Mouse (Mus musculus) adrenal gland, postnatal 14 days (tissue): ENCODE measurements around the gene Gcsh. TPM values are rescaled to one million over a fixed set of nuclear protein-coding genes. Genes with fewer than 3 reads are reported as not detected.

Experiments
- DNase-seq: peaks from one replicate; pipeline ENCODE4 v3.0.0; 2021; ENCODE audit warnings: mixed read lengths
- total RNA-seq: library from RNA; stranded (reverse); gene quantifications from 2 replicates; pipeline ENCODE4 v1.2.3, GENCODE M21; 2021

Gene Gcsh
- total RNA-seq, 1 experiment from 2014 or later = 149 TPM

DNA sequence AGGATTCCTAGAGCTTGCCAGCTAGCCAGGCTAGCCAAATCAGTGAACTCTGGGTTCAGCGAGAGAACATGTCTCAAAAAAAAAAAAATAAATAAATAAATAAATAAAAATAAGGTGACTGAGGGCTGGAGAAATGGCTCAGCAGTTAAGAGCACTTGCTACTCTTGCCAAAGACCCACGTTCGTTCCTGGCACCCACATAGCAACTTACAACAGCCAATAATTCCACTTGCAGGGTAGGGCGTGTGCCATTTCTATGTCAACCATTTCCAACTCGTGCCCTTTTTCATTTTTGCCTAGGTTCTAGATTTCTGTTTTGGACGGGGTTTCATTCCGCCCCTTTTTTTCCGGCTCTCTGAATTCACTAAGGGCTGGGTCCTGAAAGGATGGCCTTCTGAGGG, 15.3 kb downstream of the Gcsh start:
- no peak for DNase-seq

- no peak for DNase-seq
These were observed 17.7 kb downstream of the Gcsh start for GRCm38 (mm10) chr8:116975606-116976005.

DNA sequence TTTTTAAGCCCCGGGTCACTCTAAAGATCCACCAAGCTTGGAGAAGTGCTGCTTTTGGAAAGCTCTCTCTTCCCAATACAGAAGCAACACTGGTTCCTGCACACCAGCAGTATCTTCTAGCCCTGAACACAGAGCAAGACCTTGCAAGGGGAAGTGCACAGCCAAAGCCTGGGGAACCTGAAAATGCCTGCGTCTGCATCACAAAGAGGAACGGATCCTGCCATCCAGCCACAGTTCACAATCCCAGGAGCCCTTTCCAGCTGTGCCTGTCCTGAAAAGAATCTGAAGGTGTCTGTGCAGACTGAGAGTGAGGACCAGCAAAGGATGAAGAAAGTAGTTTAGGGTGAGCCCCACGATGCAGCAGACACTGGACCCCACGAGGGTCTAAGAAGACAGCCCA, 18.3 kb downstream of the Gcsh start:
- no peak for DNase-seq

GRCm38 (mm10) chr8:116969531-116969930, 23.8 kb downstream of the Gcsh start:
- DNase-seq = no peak

DNA sequence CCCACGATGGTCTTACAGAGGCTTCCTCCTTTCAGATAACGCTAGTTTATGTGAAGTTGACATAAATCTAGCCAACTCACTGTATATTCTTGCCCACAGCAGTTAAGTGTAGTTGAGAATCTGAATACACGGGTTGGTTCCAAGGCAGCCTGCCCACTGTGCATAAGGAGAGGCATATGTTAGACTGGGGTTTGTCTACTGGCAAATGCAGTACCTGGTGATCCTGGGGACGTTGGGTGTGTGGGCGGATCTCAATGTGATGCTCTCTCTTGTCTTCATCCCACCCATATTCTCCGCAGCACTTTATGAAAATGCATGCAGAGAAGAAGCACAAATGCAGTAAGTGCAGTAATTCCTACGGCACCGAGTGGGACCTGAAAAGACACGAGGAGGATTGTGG, 38.9 kb downstream of the Gcsh start:
- DNase-seq = no peak

DNA sequence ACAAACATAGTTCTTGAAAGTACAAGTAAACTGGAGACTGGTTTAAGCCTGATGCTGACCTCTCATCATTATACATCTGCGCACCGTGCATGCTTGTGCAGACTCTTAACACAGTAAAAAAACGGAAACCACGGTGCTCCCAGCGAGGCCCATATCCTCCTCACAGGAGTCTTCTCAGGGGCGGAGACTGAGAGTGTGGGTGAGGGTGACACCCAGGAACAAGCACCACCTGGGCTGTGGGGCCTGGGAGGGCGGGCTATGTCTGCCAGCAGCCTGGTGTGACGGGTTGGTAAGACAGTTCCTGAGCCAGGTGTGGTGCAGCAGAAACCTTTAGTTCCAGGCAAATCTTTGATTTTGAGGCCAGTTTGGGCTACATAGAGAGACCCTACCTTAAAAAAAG, 40.9 kb downstream of the Gcsh start:
- DNase-seq = no peak

- no peak for DNase-seq
These were observed 41.6 kb downstream of the Gcsh start for GRCm38 (mm10) chr8:116951778-116952177.

- DNase-seq = peak; percentile 24
These were observed 42.0 kb downstream of the Gcsh start for GRCm38 (mm10) chr8:116951369-116951768.

GRCm38 (mm10) chr8:116947589-116947988, 45.7 kb downstream of the Gcsh start:
- DNase-seq = no peak

DNA sequence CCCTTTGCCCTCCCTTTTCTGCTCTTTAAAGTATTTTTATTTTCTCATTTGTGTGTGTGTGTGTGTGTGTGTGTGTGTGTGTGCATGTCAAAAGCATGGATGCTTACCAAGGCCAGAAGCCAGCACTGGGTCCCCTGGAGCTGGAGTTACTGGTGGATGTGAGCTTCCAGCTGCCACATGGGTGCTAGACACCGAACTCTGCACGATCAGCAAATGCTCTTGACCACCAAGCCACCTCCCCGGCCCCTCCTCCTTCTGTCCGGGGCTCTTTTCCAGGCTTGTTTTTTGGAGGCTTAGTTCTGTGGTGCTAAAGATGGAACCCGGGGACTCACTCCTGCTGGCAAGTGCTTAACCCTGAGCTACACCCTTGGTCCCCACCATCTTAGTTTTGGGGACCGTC, 46.5 kb downstream of the Gcsh start:
- DNase-seq = no peak

GRCm38 (mm10) chr8:116946268-116946838, 47.0 kb downstream of the Gcsh start:
- no peak for DNase-seq

- no peak for DNase-seq
These were observed 48.0 kb downstream of the Gcsh start for GRCm38 (mm10) chr8:116945169-116945910.

DNA sequence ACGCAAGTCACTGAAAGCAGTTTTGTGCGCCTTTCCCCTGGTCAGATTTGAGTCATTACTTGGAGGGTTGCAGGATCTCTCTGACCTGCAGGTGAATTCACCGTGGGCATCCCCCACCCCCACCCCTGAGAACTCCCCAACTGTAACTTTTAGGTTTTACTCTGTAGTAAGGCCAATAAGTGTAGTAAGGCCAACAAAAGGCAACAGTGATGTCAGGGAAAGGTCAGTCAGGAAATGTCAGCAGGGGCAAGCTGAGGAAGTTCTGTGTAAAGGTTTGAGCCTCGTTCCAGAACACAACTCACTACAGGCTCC, 49.0 kb downstream of the Gcsh start:
- no peak for DNase-seq

- DNase-seq = peak; percentile 52
These were observed 49.6 kb downstream of the Gcsh start for GRCm38 (mm10) chr8:116943555-116944384.

GRCm38 (mm10) chr8:116943161-116943554, 50.2 kb downstream of the Gcsh start, which contains the start of gene Atmin:
Gene Atmin (plus strand): TSS chr8:116943393.
- DNase-seq = peak; percentile 94

GRCm38 (mm10) chr8:116942284-116943058, 50.9 kb downstream of the Gcsh start:
- DNase-seq = no peak

DNA sequence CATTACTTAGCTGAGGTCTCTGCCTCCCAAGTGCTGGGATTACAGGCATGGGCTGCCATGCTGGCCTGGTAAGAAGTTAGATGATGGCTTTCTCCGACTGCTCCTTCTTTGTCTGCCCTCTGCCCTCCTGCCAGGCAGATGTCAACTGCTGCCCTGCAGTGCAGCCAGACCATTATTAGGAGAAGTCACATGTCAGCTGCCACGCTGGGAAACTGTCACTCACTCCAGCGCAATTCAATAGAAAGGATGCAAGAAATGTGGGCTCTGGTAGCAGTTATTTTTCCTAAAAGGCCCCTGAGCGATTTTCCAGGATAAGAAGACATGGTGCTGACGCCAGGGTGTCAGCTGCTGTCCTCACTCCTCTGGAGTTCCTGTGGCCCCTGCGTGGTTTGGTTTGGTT, 57.8 kb downstream of the Gcsh start:
- DNase-seq = no peak

DNA sequence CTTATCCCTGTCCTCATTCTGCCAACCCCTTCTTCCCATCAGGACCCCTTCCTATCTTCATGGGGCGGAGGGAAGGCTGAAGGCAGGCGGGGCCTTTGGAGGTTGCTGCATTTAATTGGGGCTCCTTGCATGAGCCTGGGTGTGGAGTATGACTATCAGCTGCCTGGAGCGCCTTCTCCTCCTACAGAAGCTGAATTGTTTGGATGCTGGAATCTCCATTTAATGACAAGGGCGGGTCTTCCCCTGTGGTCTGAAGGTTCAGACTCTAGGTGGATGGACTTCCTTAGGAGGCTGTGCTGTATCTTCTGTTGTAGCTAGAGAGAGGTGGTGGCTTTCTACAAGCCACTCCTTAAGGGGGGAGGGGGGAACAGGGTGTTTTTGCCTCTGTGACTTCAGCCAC, 58.4 kb downstream of the Gcsh start:
- no peak for DNase-seq
